Mouse (Mus musculus): ENCODE measurements around the gene Arhgap19.

GRCm38 (mm10) chr19:41841105-41841750, 39.4 kb upstream of the Arhgap19 start:
- TF ChIP-seq CTCF (IDR thresholded peaks at IDR 0.05; ENCODE audit: low read depth) (no peak), EP300 (IDR thresholded peaks at IDR 0.05; ENCODE audit: low read depth) (no peak)
